Mouse (Mus musculus) MEL-GATA-1-ER (cell line): ENCODE data around the gene Vmn1r239-ps.
"Not testable (repeated sequence)": the region's sequence is repeated elsewhere in the genome, so short reads cannot be mapped to it uniquely, and the experiment has no call there.

ENCODE experiments used
- DNase-seq: peaks from one replicate; pipeline ENCODE4 v3.0.0-alpha.2; 2012; ENCODE audit warnings: low read depth; ENCODE audit errors: extremely low read depth

Vmn1r239-ps gene

DNA sequence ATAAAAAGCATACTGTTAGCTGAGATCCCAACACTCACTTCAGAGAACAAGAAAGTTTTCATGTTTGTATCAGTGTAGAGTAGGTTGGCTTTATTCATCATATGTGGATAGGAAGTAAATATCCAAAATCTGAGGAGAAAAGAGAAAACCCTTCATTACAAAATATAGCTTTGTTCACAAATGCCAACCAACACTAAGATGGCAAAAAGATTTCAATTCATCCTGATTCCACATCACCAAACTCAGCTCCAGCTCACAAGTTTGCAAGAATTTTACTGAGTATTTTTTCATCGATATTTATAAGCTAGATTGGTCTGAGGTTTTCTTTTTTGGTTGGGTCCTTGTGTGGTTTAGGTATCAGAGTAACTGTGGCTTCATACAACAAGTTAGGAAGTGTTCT lies at the start of gene Vmn1r239-ps:
Vmn1r239-ps (minus strand) TSS at position 101 of the 400 bp plus-strand sequence.
- DNase-seq, result not testable (repeated sequence)

DNA sequence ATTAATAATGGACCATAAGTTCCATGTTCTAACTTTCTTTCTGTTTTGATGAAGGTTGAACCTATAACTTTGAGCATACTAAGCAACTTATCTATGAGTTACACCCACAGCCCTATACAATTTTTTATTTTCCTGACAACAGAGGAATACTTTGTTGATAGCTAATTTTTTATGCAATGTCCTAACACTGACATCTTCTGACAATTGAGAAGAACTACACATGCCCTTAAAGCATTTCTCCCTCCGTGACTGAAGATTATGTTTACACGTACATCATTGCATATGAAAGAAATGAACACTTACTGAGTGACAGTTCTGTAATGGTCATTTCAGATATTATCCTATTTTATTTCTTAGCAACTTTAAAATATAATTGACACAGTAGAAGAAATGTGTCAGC lies 36.0 kb upstream of the Vmn1r239-ps start:
- DNase-seq, result no peak

DNA sequence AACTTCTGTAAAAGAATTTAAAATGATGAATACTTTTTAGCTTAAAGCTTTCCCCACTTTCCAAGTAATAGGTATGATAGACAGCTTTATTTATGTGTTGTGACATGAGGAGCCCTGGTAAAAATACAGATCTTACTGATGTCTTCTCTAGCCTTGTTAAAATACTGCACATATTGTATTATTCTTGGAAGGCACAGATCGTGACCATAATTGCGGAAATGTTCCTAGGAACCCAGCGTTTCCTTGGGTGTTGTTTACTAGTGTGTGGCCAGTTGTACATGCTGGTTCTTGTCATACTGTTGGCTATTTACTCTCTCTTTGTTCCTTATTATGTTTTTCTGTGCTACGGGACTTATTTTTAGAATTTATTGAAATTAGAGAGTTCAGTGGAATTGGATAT lies 10.1 kb downstream of the Vmn1r239-ps start:
- no peak for DNase-seq

DNA sequence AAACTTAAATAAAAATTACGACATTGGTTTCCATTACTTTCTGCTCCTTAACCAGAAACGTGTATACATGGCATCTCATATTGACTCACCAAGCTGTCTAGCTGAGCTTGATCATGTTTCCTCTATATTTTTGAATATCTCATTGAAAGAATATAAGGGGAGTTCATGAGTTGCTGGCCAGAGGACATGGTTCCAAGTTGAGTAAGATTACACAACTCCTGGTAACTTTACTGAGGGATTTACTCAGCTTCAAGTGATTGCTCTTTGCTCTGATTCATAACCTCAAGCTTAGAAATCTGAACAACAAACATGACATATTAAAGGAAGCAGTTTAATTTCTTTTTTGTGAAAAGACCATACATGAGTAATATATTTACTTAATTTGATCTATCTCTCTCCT lies 18.1 kb downstream of the Vmn1r239-ps start:
- DNase-seq, result no peak

DNA sequence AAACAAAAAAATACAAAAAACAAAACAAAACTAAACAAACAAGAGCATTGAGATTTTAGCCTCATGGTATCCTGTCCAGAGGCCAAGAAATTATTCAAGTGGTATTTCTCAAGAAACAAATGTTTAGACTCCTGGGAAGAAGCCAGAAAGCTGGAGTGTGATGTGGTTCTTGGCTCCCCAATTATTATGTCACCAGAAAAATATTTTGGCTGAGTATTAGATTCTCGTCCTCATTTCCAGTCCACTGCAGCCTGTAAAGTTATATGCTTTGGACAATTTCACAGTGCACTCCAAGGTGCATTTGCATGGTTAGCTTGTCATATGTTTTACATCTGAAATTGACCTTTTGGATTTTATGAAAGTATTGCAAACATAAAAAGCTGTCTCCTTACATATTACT lies 23.8 kb downstream of the Vmn1r239-ps start:
- DNase-seq, result no peak

DNA sequence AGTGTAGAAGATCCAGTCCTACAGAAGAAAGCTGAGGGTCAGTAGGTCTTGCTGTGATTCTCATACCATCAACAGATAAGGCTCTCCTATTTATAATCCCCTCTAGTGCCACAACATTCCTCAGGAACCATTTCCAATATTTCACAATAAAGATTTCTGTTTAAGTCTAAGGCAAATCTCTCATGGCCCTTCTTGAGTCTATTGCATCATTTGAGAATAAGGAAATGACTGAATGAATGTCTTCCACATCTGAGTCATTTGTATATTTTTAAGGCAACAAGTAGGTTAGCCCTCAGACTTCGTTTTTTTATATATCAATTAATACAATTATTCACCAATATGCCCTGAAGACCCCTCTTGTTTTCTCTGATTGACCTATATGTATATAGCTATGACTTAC lies 24.4 kb downstream of the Vmn1r239-ps start, which contains the start of gene Il13ra2:
Il13ra2 (minus strand) TSS at position 64 of the 400 bp plus-strand sequence.
- no peak for DNase-seq
